Mouse (Mus musculus) lung, adult 2 months (tissue): ENCODE measurements around the gene Frem3. TPM values are rescaled to one million over a fixed set of nuclear protein-coding genes. Genes with fewer than 3 reads are reported as not detected.

Source experiments
- DNase-seq: peaks from one replicate; pipeline ENCODE4 v3.0.0; 2022
- H3K4me1 ChIP-seq: fragments of 200-500 bp; 2 replicates; pipeline ENCODE4 v1.6.1; 2011; ENCODE audit warnings: low read length; ENCODE audit not compliant: control insufficient read depth, insufficient read depth
- H3K4me3 ChIP-seq: fragments of 200-500 bp; replicated peaks from 2 replicates; pipeline ENCODE3; 2011; ENCODE audit warnings: low read depth, mild to moderate bottlenecking, control low read depth, low read length; ENCODE audit errors: extremely low read depth
- CTCF ChIP-seq: fragments of 200-500 bp; IDR thresholded peaks from 2 replicates; pipeline ENCODE4 v1.5.1; 2011; ENCODE audit warnings: mild to moderate bottlenecking, low read length, control low read depth; ENCODE audit not compliant: insufficient read depth
- POLR2A ChIP-seq: fragments of 200-500 bp; IDR thresholded peaks from 2 replicates; pipeline ENCODE4 v1.6.1; 2011; ENCODE audit warnings: low read depth, mild to moderate bottlenecking, control low read depth, low read length, borderline replicate concordance; ENCODE audit errors: extremely low read depth
- WGBS: fragments of 180-500 bp; shearing (Covaris S2); methylation state at CpG from one replicate; pipeline ENCODE4 v1.1.7; 2018; 5-methylcytosine and 5-hydroxymethylcytosine counted together
- polyA plus RNA-seq: library from polyadenylated mRNA; depleted of rRNA; stranded (reverse); fragments of >200 nt; gene quantifications from 2 replicates; pipeline ENCODE4 v1.2.3, GENCODE M21; 2012; rRNA removed

Gene Frem3
- not detected in 2 replicates for polyA plus RNA-seq

- no peak within 1 kb of the TSS for H3K4me3 ChIP-seq
- no peak for DNase-seq
- TF ChIP-seq CTCF (no peak), POLR2A (no peak)
- 5% methylated on average over 32 of the region's 32 CpGs for WGBS
- no peaks in the 10 kb centered on the region for H3K4me1 ChIP-seq
Measured at GRCm38 (mm10) chr8:80610549-80611440, at the start of gene Frem3. Frem3 (plus strand) TSS chr8:80611080.

GRCm38 (mm10) chr8:80564205-80564839, 46.6 kb upstream of the Frem3 start:
- TF ChIP-seq CTCF (no peak), POLR2A (no peak)
- no peak for DNase-seq
- WGBS: 85% methylated on average over 3 of the region's 3 CpGs
- no peaks in the 10 kb centered on the region for H3K4me1 ChIP-seq
- no peak overlapping the region for H3K4me3 ChIP-seq

- Histone ChIP-seq H3K4me3 (no peak overlapping the region), H3K4me1 (no peaks in the 10 kb centered on the region)
- WGBS: 89% methylated on average over 1 of the region's 1 CpGs
- no peak for DNase-seq
- TF ChIP-seq POLR2A (no peak), CTCF (no peak)
Measured at GRCm38 (mm10) chr8:80567471-80567870, 43.4 kb upstream of the Frem3 start.

- no peak for DNase-seq
- TF ChIP-seq POLR2A (no peak), CTCF (no peak)
- WGBS: 63% methylated on average over 6 of the region's 6 CpGs
- no peaks in the 10 kb centered on the region for H3K4me1 ChIP-seq
- H3K4me3 ChIP-seq: no peak overlapping the region
Measured at GRCm38 (mm10) chr8:80568243-80568995, 42.5 kb upstream of the Frem3 start.

GRCm38 (mm10) chr8:80572417-80573061, 38.3 kb upstream of the Frem3 start:
- 43% methylated on average over 1 of the region's 1 CpGs for WGBS
- no peak overlapping the region for H3K4me3 ChIP-seq
- TF ChIP-seq CTCF (no peak), POLR2A (no peak)
- DNase-seq: no peak
- H3K4me1 ChIP-seq: no peaks in the 10 kb centered on the region

GRCm38 (mm10) chr8:80577126-80577525, 33.8 kb upstream of the Frem3 start:
- 56% methylated on average over 2 of the region's 2 CpGs for WGBS

GRCm38 (mm10) chr8:80579038-80579437, 31.8 kb upstream of the Frem3 start:
- Histone ChIP-seq H3K4me3 (no peak overlapping the region), H3K4me1 (no peaks in the 10 kb centered on the region)
- no peak for TF ChIP-seq CTCF
- WGBS: 60% methylated on average over 1 of the region's 1 CpGs
- DNase-seq: no peak

More at GRCm38 (mm10) chr8:80577126-80577525, 33.8 kb upstream of the Frem3 start:
- Histone ChIP-seq H3K4me1 (no peaks in the 10 kb centered on the region), H3K4me3 (no peak overlapping the region)
- TF ChIP-seq POLR2A (no peak), CTCF (no peak)
- no peak for DNase-seq

- no peak for DNase-seq
- no peak for TF ChIP-seq CTCF
- no peak for TF ChIP-seq POLR2A
- no peak overlapping the region for H3K4me3 ChIP-seq
- 79% methylated on average over 5 of the region's 5 CpGs for WGBS
- H3K4me1 ChIP-seq: no peaks in the 10 kb centered on the region
Measured at GRCm38 (mm10) chr8:80592626-80593025, 18.3 kb upstream of the Frem3 start.

GRCm38 (mm10) chr8:80600600-80601170, 10.2 kb upstream of the Frem3 start:
- 72% methylated on average over 6 of the region's 6 CpGs for WGBS
- Histone ChIP-seq H3K4me3 (no peak overlapping the region), H3K4me1 (no peaks in the 10 kb centered on the region)
- no peak for DNase-seq
- TF ChIP-seq CTCF (no peak), POLR2A (no peak)
